Mouse (Mus musculus): ENCODE data around the gene Rpl9.
A peak's percentile ranks its signal among the peaks of the same experiment; 100 is the strongest.

The Rpl9 gene

GRCm38 (mm10) chr5:65390648-65391644, at the start of gene Rpl9, which contains the start of gene Lias:
Gene Rpl9 (minus strand): TSS chr5:65391444.
Gene Lias (plus strand): TSS chr5:65391497.
- peak; percentile 99 for DNase-seq

DNA sequence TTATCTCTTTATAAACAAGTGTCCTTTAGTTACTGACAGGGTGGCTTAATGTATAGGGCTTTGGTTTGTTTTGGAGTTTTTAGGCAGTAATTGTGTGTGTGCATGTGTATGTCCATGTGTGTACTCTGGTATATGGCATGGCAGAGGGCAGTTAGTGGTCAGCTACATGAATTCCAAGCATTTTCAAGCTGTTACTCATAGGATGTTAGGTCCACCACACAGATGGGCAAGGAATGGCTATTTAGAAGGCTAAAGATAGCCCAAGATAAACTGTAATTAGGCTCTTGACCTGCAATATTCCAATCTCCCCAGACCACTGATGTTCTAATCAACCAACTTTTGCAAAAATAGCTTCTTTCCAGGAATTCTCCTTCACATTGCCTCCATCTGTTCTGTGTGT, 46.8 kb upstream of the Rpl9 start:
- DNase-seq = no peak

DNA sequence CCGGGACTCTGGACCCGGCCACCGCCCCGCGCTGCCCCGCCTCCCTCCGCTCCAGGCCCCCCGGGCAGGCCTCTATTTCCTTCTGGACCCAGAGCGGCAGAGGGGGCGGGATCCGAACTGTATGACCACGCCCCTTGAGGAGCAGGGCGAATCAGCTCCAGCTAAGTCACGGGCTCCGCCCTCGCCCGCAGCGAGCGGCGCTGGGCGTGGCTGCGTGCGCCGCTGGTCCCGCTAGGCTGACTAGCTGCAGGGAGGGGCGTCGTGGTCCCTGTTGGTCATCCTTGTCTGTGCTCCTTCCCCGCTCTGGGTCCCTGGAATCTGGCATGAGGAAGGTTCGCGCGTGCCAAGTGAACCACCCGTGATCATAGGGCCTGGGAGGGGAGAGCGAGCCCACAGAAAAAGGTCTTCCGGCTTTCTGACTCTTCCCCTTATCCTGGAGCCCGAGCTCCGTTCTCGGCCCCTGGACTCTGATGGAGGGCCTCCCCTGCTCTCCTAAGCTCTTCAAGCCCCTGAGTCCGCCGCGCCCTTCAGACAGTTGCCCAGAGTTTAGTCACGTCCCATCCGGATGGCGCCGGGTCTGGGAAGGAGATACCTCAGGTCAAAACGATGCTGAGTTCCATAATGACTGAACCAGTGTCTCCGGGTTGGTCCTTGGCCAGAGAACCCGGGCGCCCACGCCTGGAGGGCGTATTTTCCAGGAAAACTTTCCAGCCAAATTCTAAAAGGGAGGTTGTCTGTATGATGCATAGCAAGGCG, 44.7 kb upstream of the Rpl9 start, which contains the start of gene Ugdh:
Ugdh (minus strand) TSS at position 144 of the 756 bp plus-strand sequence.
- DNase-seq = peak; percentile 96

- peak; percentile 67 for DNase-seq
Measured at GRCm38 (mm10) chr5:65435363-65435805, 44.1 kb upstream of the Rpl9 start.

GRCm38 (mm10) chr5:65434471-65435362, 43.5 kb upstream of the Rpl9 start:
- no peak for DNase-seq

GRCm38 (mm10) chr5:65429441-65429840, 38.2 kb upstream of the Rpl9 start:
- no peak for DNase-seq

- no peak for DNase-seq
Measured at GRCm38 (mm10) chr5:65428321-65428720, 37.1 kb upstream of the Rpl9 start.

DNA sequence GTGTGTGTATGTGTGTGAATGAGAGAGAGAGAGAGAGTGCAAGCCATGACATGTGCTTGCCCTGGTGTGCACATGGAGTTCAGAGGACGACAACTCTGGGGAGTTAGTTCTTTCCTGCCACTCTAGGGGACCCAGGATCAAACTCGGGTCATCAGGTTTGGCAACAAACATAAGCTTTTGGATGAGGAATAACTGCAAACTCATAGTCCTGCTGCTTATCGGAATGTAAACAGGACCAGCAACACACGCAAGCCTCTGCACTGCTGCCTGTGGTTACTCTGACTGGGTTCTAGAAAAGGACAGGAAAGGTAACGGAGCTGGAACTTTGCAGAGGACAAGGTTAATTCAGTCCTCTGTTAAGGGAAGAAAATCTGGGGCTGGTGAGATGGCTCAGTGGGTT, 34.0 kb upstream of the Rpl9 start:
- no peak for DNase-seq

GRCm38 (mm10) chr5:65424215-65424614, 33.0 kb upstream of the Rpl9 start:
- DNase-seq = no peak

DNA sequence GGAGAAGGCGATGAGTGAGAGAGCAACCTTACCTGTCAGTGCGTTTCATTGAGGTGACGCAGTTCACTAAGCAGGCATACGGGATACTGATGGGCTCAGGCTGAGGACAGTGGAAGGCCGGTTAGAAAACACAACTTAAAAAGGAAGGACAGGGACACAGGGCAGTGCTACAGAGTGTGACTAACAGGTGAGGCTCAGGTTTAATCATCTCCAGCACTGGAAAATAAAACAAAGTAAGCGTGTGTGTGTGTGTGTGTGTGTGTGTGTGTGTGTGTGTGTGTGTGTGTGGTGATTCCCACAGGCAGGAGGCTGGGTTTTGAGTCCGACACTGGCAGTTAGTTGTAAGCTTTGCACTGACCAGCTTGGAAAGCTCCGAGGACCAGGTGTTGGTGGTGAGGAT, 31.6 kb upstream of the Rpl9 start:
- no peak for DNase-seq

DNA sequence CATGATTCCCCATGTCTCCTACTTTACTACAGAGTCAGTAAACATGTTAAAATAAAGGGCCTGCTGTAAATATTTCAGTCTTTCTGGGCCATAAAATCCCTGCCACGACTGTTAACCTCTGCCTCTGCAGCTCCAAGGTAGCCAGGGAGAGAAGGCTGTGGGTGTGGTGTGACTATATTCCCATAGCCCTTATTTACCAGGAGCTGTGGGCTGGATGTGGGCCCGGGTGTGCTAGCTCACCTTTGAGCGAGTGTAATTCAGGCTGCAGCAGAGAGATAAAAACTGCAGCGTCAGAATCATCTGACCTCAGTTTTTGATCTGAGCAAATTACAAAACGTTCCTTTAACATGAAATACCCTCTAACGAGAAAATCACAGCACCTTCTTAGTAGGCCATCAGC, 29.6 kb upstream of the Rpl9 start:
- no peak for DNase-seq

DNA sequence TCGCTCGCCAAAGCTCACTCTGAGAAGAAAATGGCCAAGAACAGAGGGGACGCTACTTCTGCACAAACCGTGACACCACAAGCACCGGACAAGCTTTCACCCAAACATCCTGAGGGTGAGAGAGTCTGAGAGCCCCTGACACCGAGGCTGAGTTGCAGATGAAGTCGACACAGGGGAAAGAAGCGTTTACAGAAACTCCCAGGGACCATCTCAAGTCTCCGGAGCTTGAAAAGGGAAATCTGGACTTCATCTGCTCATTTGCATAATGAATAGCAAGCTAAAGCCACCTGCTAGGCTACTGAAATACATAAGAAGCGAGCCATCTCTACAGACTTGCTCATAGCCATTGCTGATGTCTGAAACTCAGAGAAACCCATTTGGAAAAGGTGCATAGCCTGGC, 27.9 kb upstream of the Rpl9 start:
- no peak for DNase-seq

DNA sequence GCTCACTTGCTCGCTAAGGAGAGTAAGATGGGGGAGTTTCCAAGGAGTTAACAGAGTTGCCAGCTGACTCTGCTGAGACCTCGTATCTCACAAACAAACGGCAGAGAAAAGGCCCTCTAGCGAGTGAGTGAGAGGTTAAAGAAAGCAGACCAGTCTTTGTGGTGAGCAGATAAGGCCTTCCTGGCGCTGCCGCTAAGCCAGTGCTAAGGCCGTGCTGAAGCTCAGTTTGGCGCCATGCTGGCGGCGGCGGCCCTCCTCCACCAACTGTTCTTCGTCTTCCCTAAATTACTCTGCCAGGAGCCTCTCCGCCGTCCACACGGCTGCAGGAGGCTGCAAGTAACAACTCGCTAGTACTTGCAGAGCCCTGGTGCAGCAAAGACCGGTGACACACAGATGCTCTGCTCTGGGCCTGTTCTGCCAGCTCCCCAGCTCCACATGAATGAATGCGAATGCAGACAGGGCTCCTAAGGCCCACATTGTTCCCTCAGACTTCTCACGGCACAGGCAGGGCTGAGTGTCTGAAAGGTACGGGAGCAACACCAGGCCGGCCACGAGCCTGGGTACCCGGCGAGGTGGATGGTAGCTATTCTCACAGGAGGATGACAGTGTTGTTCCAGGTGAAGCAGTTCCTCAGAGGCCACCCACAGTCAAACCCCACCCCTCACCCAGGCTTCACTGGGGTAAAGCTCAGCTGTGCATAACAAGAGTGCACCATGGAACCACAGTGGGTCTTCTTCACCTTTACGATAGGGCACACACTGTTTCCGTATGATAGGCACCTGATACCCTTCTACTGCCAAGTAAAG, 24.6 kb upstream of the Rpl9 start:
- DNase-seq = no peak

DNA sequence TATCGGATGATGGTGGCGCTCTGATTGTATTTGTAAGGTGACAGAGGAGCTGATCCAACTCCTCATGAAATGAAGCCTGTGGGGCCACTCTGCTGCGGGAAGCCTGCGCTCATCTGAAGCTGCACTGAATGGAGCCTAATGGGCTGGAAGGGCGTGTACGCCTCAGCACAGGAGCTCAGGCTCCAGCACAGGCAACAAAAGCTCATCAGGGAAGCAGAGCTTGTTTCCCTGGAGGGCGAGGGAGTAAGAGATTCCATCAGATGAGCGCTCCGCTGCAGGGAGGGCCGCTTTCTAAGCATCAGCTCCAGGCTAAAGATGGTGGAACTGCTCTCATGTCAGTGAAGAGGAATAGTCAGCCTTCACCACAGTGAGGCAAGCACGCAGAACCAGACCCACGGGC, 16.7 kb upstream of the Rpl9 start:
- no peak for DNase-seq

GRCm38 (mm10) chr5:65401251-65401994, 10.2 kb upstream of the Rpl9 start:
- peak; percentile 82 for DNase-seq

- DNase-seq = no peak
Measured at GRCm38 (mm10) chr5:65394425-65394824, 3.2 kb upstream of the Rpl9 start.

GRCm38 (mm10) chr5:65391753-65392152, 509 bp upstream of the Rpl9 start:
- peak; percentile 12 for DNase-seq

DNA sequence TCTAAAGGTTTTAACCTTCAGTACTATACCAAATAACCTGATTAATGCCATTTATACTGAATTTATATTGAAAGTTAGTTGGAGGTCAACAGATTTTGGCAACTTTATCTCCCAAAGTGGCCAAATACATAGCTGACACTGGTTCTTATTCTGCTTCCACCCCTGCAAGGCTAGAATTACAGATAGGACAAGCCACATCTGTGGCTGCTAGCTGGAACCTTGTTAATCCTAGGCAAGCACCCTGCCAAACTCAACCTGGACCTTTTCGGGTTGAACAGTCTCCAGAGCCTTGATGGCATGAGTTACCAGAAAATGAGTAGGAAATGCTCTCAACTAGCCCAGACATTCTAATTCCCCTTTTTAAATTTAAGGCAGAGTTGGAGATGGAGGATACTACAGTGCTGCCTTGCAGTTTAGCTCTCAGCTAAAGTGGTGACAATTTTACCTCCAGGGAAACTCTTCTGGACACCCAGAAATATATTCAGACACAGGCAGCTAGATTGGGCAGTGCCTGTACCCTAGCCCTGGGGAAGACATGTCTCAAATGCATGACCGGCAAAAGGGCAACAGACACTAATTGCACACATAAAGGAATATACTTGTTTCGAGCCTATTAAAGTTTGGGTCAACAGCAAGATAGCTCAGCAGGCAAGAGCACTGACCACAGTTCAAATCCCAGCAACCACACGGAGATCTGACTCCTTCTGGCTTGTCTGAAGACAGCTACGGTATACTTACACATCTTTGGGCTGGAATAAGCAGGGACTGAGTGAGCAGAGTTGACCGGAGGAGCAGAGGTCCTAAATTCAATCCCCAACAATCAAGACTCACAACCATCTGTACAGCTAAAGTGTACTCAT, 4.0 kb downstream of the Rpl9 start:
- DNase-seq = no peak

DNA sequence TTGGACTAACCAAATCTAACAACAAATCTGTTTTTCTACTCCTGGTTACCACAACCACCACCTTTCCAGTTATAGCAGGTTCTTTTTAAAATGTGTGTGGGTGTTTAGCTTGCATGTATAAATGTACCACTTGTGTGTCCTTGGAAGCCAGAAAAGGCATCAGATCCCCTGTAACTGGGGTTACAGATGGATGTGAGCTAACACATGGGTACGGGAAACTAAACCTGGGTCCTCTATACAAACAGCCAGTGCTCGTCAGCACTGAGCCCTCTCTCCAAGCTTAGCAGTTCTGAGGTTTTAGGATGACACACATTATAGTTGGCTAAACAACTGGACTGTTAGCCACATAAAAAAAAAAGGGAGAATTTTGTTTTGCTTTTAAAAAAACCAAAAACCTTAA, 5.5 kb downstream of the Rpl9 start:
- no peak for DNase-seq

- no peak for DNase-seq
Measured at GRCm38 (mm10) chr5:65374746-65375145, 16.5 kb downstream of the Rpl9 start.

All from thymus, postnatal 4 days (tissue).